Mouse (Mus musculus) left cerebral cortex, adult 2 months (tissue): ENCODE results near the gene Rnf145. TPM values are rescaled to one million over a fixed set of nuclear protein-coding genes. Genes with fewer than 3 reads are reported as not detected.

Experiments
- DNase-seq, 2 experiments: peaks; one replicate each; pipeline ENCODE4 v3.0.0; 2021 to 2022; ENCODE audit warnings: low spot score in 2 of 2, mixed read lengths in 1 of 2; ENCODE audit errors: extremely low spot score in 1 of 2
- H3K27ac ChIP-seq: fragments of 200-600 bp; 2 replicates; pipeline ENCODE4 v1.8.1; 2022
- H3K4me3 ChIP-seq: fragments of 200-600 bp; 2 replicates; pipeline ENCODE4 v1.8.1; 2022
- CTCF ChIP-seq: fragments of 200-600 bp; IDR thresholded peaks from 2 replicates; pipeline ENCODE4 v1.8.1; 2022; ENCODE audit warnings: antibody characterized with exemption, mild to moderate bottlenecking, moderate library complexity
- intact Hi-C: fragments of 180-260 bp; cut with DNase I; formaldehyde crosslinking; loops from one replicate; pipeline ENCODE4 v1.15.1; 2025
- total RNA-seq, 2 experiments: library from RNA; stranded (reverse); gene quantifications; 2 replicates each; pipeline ENCODE4 v1.2.3; 2021

Gene Rnf145
- total RNA-seq, 2 experiments from 2014 or later = 82.0 to 97.8 TPM

DNA sequence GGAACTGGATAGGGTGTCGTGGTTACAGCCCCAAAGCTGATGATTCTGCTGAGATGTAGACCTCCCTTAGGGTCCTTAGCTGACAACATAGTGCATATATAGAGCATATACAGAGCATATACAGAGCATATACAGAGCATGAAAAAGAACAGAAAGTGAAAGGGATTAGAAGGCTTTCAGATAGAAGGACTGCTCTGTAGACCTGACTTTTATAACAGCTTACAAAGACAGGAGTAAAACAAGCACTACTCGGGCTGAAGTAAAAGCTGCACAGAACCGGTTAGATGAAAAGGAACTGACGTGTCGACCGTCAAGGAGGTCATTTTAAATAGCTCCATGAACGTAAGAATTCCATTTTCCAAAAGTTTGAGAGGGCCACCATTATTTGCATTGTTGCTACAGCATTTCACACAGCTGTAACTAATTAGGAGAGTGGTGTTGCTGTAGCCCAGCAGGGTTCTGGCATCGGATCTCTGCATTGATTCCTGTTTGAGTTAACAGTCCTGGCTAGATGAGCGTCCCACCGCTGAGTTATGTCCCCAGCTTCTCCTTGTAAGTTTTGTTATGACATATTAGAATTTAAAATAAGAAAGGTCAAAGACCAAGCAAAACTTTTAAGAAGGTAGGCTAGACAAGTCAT lies 20.6 kb downstream of the Rnf145 start:
- no peak for TF ChIP-seq CTCF
- Histone ChIP-seq H3K27ac (no peak overlapping the region), H3K4me3 (no peak overlapping the region)
- no peak for DNase-seq
- intact Hi-C loops = no loop called here

DNA sequence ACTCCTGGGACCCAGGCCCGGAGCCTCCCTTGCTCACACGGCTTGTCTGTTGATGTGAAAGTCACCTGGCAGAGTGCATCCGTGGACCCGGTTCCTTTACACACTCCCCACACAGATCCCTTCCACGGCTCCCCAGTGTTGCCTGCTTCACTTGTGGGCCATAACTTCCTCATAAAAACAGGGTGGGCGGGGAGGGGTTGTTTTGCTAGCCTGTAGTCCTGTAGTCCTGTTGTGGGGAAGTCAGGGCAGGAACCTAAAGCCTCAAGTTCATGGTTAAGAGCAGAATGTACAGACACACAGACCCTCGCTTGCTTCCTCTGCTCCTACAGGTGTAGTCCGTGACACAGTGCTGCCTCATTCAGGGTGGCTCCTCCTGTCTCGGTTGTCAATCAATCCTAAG lies 21.5 kb downstream of the Rnf145 start:
- DNase-seq = no peak
- Histone ChIP-seq H3K27ac (no peak overlapping the region), H3K4me3 (no peak overlapping the region)
- TF ChIP-seq CTCF = no peak
- intact Hi-C loops = no loop called here

DNA sequence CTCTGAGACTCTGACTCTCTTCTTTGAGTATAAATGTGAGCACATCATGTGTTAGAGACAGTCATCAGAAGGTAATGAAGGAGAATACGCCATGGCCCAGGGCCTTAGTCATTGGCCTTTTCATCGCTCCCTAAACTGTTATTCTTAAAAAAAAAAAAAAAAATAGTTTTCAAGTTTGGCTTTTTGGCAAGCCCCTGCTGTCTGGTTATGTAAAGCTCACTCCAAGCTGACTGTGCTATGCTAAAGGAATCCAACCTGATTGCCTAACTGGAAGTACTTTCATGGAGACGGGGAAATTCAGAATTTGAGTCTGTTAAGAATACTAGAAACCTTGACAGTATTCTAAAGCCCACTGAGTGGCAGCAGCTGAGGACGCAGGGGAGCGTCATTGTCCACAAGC lies 22.5 kb downstream of the Rnf145 start:
- TF ChIP-seq CTCF = no peak

DNA sequence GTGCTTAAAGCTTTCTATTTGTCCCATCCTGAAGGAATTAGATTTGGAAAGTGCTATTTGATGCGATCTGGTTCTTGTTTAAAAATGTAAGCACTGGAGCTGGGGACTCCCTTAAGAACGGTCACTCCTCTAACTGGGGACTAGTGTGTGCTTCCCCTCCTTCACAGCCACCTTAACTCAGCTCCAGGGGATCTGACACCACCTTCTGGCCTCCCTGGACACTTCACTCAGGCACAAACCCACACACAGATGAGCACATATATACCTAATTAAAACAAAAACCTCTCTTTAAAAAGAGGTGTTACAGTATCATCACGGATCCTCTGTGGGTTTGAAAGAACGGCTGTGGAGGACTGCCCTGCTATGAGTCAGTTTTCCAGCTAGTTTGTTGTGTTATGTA lies 23.0 kb downstream of the Rnf145 start:
- no peak for TF ChIP-seq CTCF
- no peak for DNase-seq
- H3K4me3 ChIP-seq = no peak overlapping the region
- no peak overlapping the region for H3K27ac ChIP-seq
- intact Hi-C loops = no loop called here

More for the DNA sequence above, 22.5 kb downstream of the Rnf145 start:
- no peak overlapping the region for H3K4me3 ChIP-seq
- intact Hi-C loops = no loop called here
- H3K27ac ChIP-seq = no peak overlapping the region
- DNase-seq = no peak

DNA sequence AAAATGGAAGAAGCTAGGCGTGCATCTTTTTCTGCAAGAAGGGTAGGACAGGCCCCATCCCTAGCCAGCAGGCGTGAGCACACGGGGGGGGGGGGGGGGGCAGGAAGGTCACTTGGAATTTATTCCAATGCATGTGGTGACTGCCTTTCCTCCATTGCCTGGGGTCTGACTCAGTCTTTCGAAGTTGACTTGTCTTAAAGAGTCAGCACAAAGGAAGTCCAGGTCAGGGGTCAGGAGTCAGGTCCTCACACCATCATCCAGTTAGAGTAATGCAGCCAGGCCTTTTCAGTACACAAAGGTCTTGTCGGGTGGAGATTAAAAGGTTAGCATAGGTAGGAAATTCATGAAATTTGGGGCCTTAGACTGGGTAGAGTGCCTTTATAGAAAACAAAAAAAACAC lies 24.8 kb downstream of the Rnf145 start:
- intact Hi-C loops = no loop called here

DNA sequence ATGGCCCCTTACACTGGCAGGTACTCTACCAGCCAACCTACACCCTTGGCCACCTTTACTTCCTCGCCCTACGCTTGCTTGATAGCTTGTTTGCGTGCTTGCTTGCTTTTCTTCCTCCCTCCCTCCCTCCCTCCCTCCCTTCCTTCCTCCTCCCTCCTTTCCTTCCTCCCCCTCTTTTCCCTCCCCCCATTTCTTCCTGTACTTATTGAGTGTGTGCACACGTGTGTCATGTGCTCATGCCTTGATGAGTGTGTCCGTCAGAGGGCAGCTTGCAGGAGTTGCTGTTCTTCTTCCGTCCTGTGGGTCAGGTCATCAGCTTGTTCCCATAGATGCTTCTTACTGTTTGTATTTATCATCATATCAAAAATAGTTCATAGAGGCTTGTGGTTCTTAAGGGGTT lies 25.2 kb downstream of the Rnf145 start:
- Histone ChIP-seq H3K27ac (no peak overlapping the region), H3K4me3 (no peak overlapping the region)
- TF ChIP-seq CTCF = no peak
- DNase-seq = no peak
- intact Hi-C loops = no loop called here

More for the DNA sequence above, 24.8 kb downstream of the Rnf145 start:
- no peak overlapping the region for H3K27ac ChIP-seq
- DNase-seq = no peak
- no peak for TF ChIP-seq CTCF
- no peak overlapping the region for H3K4me3 ChIP-seq

DNA sequence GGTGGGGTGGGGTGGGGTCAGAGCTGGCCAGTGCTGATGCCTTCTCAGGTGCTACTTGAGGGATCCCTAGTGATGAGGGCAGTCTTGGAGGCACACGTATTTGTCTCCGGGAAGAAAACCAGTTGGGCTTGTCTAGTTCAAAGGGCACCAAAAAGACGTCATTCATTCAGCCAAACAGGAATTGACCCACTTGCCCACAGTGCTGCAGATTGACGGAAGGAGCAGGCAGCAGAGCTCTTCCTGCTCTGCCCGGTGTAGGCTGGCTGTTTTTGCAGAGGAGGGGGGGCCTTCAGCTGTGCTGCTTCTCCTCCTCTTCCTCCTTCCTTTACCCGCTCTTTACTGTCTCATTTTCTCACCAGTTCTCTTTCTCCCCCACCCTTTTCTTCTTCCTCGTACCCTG lies 26.4 kb downstream of the Rnf145 start:
- no peak for DNase-seq
- Histone ChIP-seq H3K4me3 (no peak overlapping the region), H3K27ac (no peak overlapping the region)
- TF ChIP-seq CTCF = no peak
- intact Hi-C loops = no loop called here

DNA sequence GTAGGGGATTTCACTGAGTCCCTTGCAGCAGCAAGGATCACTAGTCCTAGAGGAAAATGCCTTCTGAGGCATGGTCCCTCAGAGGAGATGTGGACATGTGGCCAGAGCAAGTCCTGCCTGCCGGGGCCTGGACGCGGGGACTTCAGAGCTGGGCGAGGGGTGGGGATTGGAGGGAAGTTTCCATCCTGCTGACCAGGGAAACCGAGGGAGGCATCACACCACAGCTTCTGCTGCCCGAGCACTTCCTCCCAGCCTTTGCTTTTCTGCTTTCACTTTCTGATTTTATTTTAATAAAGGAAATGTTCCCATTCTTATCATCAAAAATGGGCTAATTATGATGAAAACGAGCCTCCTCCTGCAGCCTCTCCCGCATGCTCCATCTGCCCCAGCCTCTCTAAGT lies 27.5 kb downstream of the Rnf145 start:
- no peak for DNase-seq
- peak overlapping the region; percentile 47; the same call in 1 of the 2 replicates for H3K27ac ChIP-seq
- no peak for TF ChIP-seq CTCF
- no peak overlapping the region for H3K4me3 ChIP-seq
- intact Hi-C loops = no loop called here

DNA sequence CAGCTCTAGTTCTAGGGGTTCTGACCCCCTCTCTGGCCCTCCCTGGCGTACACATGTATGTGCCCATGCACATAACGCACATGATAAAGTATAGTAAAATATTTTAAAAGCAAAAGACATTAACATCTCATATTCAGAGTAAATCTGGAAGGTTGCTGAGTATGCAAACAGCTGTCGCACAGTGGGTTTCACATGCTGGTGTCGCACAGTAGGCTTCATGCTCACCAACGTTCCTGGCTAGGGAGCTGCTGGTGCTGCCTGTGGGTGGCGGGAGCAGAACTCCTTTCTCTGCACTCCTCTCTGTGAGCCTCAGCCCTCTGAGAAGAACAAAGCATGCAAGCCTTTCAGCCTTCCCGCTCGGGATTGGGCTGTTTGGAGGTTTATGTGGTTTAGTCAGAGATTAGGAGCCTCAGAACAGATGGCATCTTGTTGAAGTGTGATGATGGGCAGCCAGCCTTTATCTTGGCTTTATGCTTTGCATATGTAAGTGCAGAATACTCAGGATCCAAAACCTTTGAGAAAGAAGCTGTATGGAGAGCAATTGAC lies 29.0 kb downstream of the Rnf145 start:
- no peak for TF ChIP-seq CTCF
- no peak for DNase-seq
- Histone ChIP-seq H3K4me3 (no peak overlapping the region), H3K27ac (no peak overlapping the region)
- intact Hi-C loops = no loop called here

DNA sequence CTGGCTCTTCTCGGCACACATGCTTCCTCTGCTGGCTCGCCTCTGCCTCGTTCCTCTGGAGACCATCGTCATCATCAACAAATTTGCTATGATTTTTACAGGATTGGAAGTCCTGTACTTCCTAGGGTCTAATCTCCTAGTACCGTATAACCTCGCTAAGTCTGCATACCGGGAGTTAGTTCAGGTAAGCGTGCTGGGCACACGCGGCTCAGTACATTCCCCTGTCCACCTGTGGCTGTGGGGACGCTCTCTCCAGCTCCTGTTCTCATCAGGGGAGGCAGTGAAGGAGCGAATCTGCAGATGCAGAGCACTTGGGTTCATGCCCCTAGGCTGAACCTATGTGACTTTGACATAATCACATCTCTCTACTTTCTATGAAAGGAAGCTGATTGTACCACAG lies 30.1 kb downstream of the Rnf145 start:
- no peak for DNase-seq
- H3K4me3 ChIP-seq = no peak overlapping the region
- TF ChIP-seq CTCF = no peak
- intact Hi-C loops = no loop called here
- no peak overlapping the region for H3K27ac ChIP-seq

DNA sequence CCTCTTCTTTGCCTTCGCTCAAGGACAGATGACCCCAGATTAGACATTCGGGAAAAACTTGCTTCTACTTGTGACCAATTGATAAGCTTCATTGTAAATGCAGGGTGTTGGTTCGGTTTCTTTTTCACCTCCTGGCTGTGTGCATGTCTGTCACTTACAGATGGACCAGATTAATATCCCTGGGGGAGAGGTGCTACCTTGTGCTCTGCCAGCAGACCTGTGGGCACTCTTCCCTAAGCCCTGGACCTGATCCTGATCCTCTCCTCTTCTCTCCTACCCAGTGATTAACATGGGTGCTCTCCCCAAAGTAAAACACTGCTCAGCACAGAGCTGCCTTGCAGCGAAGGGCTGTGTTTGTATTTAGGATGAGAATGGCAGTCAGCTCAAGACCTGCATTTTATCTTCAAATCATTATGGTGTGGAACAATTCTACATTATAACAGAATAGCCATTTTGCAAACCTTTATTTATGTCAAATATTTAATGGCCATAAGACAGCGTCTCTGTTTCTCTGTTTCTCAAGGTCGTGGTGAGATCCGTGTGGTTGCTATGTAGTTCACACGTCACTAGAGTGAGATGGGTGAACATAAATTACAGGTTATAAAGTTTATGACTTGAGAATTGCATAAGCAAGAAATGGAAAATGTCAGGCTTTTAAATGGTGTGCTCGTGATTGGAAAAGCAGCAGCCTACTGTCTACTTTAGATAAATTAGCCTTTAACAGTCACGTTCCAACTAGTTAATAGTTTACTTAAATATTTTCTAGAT lies 30.9 kb downstream of the Rnf145 start:
- no peak for TF ChIP-seq CTCF
- Histone ChIP-seq H3K4me3 (no peak overlapping the region), H3K27ac (no peak overlapping the region)
- intact Hi-C loops = no loop called here
- DNase-seq = no peak

DNA sequence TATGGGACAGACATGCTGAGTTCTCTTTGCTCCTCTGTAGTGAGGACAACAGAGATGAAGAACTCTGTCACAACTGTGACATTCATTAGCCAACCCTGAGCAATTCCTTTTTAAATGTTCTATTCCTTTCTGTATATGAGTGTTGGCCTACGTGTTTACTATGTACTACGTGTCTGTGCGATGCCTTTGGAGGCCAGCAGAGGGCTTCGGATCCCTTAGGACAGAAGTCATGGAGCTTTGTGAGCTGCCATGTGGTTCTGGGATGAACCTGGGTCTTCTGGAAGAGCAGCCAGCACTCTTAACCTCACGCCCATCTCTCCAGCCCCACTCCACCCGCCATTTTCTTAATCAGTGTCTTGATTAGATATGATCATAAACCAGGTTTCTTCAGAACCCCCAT lies 32.2 kb downstream of the Rnf145 start:
- intact Hi-C loops = no loop called here
- Histone ChIP-seq H3K27ac (no peak overlapping the region), H3K4me3 (no peak overlapping the region)
- no peak for DNase-seq
- TF ChIP-seq CTCF = peak; percentile 28
